Mouse (Mus musculus) thymus, postnatal 4 days (tissue): ENCODE data around the gene Lrrc8b.

ENCODE experiments used
- DNase-seq: peaks from one replicate; pipeline ENCODE4 v3.0.0; 2021

Lrrc8b gene

DNA sequence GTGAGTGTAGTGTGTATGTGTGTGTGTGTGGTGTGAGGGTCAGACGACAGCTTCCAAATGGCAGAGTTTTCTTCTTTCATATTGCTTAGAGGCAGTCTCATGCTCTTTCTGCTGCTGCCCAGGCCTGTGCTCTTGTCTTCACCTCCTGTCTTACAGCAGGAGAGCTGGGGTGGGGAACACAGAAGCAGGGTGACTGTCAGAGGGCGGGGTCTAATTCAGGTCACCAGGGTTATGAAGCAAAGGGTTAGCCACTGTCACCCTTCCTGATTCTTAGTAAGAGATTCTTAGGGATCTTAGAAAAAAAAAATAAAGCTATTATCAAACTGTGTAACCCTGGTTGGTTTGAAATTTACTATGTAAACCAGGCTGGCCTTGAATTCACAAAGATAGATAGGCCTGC is 10.0 kb downstream of the Lrrc8b start:
- DNase-seq, result no peak

DNA sequence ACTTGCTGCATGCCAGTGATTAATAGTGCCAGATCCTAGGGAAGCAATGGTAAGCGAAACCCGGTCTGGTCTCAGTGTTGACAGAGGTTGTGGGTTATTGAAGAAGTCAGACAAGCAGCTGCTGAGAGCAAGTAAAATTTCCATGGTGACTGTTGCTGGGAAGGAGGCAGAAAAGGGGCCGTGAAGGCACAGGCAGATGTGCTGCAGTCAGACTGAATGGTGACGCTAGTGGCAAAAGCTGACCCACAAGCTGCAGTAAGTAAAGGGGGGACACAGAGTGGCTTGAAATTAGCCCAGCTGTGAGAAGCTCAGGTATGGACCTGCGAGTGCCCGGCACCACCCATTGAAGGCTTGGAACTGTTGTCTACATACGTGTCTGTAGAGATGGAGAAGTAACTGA is 11.8 kb downstream of the Lrrc8b start:
- DNase-seq, result no peak

DNA sequence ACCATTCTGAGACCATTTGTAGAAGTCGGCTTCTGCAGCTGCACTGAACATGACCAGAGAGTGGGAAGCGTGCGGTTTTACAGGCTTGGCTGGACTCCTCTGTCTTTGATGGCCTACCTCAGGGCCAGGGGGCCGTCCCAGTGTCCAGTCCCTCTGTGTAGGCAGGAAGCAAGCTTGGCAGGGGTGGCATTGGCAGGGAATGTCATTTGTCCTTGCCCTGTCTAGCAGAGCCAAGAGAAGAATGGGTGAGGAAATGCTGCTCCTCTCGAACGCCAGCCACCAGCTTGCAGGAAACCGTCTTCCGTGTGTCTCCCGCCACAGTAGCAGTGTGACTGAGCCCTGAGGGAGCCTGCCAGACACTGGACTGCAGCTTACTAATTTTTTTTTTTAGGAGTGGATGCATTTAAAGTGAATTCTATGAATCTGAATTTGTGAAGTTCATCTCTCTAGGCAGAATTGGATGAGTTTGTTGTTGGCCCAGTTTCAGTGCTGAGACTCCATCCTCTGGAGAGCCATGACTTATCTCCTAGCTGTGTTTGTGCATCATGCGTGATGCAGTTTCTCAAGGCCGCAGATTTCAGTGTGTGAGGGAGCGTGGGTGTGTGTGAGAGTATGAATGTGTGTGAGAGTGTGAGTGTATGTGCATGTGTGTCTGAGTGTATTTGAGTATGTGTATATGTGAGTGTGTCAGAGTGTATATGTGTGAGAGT is 12.8 kb downstream of the Lrrc8b start:
- peak; percentile 47 for DNase-seq

DNA sequence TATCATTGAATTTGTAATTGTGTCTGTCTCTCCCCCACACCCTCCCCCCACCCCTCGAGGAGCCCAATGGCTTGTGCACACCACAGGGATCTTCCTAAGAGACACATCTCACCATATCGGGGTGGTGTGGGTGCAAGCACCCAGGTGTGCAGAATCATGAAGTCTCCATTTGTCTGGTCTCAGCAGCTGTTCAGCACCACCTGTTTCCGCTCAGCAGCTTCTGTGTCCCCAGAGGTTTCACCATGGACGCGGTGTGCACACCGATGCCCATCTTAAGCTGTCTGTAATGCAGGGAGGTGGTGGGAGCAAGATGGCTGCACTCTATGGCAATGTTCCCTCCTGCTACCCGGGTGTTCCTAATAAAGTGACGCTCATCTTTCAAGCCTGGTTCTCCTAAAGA is 14.6 kb downstream of the Lrrc8b start:
- DNase-seq, result no peak

DNA sequence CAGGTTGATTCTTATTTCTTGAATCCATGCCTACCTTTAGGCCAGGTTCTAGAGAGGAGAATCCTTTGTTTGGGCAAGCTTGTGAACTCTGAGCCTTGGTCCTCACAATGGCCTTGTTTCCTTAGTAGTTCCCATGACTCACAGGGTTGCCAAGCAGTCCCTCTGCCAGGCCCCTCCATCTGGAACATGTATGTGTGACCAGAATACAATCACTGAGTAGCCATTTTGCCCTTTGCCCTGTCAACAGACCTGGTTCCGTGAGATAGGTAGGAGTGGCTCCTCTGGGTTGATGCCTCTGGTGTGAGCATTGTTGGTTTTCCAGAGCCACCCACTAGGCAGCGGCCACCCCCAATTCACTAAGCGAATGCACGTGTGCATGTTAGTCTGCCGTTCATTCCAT is 24.0 kb downstream of the Lrrc8b start:
- no peak for DNase-seq

DNA sequence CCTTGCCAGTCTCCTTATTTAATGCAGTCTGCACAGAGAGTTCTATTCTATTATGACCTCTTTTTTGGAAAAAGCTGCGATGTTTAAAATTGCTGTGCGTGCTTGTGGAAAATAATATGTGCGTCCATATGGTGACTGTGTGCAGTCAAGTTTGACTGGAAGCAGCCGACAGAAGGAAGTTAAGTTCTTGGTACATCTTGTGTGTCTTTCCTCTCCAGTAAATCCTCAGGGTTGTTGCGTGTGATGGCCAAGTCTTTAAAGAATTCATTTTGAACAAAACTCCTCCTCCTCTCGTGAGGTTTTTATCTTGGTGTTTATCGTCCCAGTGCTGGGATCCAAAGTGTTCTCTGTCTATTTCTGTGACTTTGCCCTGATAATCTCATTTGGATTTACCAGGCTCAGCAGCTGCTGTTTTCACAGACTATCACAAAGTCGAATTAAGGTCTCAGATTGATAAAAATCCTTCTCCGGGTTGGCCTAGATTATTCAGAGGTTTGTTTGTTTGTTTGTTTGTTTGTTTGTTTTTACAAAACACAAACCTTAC is 25.5 kb downstream of the Lrrc8b start:
- DNase-seq, result no peak

DNA sequence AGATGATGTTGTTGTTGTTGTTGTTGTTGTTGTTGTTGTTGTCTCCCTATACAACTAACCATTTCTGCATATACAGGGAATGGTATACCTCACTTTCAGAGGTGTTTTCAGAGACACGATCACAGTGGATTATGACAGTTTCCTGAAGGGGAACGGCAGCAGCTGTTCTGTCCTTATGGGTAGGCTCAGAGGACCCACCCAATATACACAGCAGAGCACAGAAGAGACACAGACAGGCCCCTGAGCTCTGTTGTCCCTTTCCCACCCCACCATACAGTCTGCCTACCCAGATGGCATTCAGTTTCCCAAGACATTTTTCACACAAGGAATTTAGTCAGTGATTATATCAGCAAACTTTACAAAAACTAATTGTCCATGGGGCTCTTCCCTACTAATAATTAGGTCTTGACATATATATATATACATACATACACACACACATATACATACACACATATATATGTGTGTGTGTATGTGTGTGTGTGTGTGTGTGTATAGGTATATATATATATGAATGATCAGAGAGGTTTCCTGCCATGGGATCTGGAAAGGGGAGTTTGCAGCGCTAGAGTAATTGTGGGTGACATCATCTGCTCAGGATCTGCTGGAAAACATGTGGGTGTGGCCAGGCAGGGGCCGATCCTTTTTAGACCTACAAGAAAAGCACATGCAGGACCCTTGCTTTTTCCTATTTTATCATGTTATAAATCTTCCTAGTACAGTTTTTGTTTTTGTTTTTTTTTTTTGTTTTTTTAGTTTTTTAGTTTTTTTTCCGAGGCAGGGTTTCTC is 26.8 kb downstream of the Lrrc8b start:
- DNase-seq, result peak; percentile 50

DNA sequence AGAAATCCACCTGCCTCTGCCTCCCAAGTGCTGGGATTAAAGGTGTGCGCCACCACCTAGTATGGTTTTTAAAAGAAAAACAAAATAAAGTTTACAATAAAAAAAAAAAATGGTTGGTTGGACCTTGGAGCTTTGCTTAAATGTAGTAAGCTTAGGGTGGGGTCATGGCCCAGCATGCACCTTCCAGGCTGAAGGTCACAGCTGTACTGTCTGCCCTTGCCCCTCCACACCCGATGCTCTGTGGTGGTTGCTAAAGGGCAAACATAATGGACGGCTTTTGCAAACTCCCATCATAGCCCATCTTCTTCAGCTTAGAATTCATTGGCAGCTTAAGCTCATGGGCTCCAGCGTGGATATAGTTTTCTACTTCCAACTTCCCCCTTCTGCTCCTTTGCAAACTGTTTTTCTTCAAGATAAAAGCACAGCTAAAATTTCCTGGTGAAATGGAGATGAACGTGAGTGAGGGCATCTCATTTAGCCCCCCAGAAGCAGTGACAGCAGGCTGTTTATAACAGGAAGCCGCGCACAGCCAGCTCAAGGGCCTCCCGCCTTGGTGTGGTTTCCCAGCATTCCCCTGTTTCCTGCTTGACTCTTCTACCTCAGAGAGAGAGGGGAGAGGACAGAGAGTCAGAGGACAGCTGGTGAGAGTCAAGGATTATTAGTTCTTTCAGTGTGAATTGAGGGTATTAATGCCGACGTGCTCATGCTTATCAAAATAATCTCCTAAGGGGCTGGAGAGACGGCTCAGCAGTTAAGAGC is 27.7 kb downstream of the Lrrc8b start:
- DNase-seq, result peak; percentile 80

DNA sequence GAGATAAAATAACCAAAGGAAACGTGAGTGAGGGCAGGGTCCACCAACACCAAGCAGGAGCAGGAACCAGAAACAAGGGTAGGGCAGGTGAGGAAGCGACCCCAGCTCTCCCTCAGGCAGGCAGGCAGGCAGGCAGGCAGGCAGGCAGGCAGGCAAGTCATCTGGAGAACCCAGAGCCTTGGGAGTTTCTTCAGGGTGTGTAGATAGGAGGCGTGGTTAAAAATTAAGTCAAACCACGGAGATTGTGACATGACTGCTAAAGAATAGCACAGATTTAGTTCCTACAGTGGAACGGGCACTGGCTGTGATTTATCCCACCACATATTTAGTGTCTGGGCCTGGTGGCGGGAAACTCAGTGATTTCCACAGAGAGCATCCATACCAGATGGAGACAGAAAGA is 30.1 kb downstream of the Lrrc8b start:
- no peak for DNase-seq

DNA sequence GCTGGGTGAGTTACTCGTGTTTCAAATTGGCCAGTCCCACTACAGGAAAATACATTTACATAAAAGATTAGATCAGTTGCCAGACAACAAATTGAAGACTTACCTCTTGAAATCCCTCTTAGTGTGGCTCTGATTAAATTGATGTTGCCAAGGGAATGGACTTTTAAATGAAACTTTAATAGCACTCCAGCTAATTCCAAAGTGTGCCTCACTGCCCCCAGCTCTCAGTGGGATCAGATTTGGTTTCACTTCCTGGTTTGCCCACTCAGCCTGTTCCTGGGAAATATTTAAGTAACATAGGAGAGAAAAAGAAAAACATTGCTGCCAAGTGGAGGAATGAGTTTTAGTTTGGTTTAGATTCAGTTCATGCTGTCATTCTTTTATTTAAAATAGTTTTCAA is 38.5 kb downstream of the Lrrc8b start:
- no peak for DNase-seq

DNA sequence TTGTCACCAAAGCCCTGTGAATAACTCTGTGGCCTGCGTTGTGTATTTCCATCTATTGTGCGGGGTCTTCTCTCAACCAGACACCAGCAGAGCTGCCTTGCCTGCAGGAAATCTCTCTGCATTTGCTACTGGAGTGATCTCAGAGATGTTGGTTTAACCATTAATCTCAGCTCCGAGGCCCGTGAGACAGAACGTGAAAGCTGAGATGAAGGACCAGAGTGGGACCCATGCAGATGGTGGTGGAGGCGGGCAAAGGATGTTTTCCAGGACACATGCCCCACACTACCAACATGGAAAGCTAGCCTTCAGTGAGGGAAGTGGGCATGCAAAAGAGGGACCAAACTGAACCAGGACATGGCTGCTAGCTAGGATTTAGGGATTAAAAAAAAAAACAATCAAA is 43.5 kb downstream of the Lrrc8b start:
- no peak for DNase-seq

DNA sequence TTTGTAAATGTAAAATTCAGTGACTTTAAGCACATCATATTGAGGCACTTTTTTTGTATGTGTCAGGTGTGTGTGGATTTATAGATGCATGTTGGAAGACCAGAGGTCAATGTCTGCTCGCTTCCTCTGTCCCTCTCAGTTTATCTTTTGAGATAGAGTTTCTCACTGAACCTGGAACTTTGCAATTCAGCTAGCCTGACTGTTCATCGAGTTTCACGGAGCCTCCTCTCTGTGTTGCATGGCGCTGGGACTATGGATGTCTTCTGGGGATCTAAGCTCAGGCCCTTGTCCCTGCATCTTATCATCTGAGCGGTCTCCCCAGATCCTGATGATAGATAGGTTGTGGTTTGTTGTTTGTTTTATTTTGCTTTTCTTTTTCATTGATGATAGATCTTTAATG is 45.0 kb downstream of the Lrrc8b start:
- DNase-seq, result no peak

DNA sequence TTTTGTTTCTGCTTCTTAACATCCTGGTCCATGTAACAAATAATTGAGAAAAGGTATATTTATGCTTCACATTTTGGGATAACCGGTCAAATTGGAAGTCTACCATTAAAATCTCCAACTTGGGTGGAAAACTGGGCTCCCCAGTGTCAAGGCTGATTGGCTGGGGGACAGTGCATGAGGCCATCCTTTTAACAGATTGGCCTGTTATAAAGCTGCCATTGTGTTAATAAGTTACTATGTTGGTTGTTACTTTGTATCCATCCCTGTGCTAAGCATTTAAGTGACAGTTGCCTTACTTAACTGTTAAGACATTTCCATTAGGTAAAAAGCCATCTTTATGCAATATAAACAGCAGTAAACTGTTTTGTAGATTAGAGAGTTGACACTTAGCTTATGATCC is 45.5 kb downstream of the Lrrc8b start:
- no peak for DNase-seq

DNA sequence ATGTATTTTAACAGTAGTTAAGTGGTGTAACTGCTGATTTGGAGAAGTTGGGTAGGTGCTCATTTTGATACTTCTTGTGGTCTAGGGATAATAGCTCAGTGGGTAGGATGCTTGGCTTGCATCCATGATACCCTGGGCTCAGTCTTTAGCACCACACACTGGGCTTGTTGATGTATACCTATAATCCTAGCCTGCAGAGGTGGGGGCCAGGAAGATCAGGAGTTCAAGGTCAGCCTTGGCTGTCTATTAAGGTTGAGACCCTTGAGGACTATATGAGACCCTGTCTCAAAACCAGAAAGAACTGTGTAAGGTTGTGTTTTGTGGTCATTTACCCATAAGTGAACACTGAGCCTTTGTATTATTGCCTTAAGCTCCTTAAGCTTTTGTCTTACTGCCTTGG is 49.1 kb downstream of the Lrrc8b start:
- no peak for DNase-seq

DNA sequence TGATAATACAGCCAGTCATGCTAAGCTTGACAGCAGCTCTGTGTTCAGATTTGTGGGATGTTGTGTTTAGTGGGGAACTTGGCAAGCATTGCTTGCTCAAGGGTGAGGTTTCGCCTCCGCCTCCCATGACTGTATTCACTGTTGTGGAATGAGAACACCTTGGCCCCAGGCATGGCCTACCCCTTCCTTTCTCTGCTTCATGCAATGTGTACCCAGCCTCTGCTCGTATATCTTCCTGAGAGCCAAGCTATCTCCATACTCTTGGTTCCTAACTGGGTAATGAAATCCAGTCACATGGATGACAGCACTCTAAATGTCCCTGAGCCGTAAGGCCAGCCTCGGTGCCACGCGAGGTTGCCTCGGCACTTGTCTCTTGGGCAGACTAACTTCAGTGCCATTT is 50.0 kb downstream of the Lrrc8b start:
- DNase-seq, result no peak

DNA sequence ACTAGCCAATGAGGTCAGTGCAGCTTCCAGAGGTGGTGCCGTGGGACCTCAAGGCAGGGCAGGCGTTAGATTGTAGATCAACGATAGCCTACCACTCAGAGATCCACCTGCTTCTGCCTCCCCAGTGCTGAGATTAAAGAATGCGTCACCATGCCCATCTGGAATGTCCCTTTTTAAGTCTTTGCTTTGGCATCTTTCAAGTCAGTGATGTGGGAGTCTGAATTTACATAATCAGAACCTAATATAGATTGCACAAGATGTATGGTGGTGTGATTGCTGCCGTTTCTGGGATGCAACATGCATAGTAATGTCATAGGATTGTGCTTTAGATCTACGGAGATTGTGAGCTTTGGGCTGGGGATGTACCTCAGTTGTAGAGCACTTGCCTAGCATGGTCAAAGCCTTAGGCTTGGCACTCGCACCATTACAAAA is 50.9 kb downstream of the Lrrc8b start:
- no peak for DNase-seq

DNA sequence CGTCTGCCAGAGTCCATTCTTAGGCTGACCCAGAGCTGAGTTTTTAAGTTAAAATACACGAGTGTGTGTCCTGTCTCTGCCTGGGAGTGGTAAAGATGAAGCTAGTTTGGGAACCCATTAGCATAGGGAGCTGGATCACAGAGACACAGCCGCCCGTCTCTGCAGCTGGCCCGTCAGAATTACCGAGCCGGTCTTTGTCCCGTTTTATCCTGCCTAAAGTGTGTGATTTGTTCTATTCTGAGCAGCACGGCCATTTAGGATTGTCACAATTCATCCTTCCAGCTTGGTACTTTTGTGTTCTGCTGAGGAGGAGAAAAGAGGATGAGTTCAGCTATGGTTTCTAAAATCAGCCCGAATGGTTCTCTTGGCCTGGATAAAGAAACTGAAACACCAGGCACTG is 51.7 kb downstream of the Lrrc8b start:
- no peak for DNase-seq

DNA sequence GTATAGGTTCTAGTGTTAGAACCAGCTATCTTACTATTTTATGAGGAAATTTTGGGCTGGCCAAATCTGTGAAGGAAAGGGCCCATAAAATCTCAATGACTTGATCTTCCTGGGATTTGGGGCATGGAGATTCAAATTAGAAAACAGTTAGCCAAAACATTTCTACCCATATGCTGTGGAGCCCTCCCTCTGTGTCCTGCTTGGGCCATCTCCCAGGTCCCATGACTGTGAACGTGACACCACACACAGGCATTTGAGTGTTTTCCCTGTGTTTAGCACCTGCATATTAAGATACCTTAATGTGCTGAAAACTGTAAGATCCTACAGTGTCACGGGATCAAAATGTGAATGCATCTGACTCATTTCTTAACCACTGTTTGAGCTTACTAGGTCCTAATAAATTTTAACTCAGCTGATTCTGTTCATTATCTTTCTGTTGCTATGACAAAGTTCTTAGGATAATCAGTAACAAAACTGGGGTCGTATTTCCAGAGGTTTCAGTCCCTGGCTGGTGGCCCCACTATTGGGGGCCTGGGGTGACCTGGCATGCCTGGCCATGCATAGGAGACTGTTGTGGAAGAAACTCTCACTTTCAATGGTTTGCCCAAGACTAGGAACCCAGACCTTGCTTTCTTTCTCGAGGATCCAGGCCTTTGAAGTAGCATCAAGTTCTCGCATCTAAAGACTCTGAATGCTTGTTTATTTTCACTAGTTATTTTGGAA is 57.6 kb downstream of the Lrrc8b start:
- DNase-seq, result no peak

DNA sequence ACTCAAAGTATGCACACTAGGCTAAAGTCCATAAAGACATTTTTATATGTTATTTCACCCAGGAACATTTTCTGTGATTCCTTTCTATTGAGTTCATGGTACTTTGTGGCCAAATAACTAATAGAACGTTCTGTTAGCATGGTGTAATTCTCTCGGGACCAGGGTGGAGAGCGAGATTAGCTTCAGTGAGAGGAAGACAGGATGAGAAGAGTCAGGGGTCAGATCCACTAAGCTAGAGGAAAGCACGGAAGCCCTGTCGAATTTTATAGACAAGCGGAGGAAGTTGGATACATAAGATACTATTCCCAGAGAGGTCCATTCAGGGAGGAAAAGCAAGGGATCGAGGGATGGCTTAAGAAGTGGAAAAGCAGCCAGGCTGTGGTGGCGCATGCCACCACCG is 62.0 kb downstream of the Lrrc8b start:
- no peak for DNase-seq

DNA sequence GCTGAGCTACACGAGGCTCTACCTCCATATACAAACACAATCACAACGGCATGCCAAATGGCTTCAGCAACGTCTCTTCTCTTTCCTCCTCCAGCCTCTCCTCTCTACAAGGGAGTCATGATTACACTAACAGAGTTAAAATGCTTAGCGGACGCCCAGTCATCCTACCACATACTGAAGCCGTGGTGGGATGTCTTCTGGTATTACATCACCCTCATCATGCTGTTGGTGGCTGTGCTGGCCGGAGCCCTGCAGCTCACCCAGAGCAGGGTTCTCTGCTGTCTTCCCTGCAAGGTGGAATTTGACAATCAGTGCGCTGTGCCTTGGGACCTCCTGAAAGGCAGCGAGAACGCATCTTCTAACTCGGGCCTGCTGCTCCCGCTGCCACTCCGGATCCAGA is 64.1 kb downstream of the Lrrc8b start:
- DNase-seq, result no peak

DNA sequence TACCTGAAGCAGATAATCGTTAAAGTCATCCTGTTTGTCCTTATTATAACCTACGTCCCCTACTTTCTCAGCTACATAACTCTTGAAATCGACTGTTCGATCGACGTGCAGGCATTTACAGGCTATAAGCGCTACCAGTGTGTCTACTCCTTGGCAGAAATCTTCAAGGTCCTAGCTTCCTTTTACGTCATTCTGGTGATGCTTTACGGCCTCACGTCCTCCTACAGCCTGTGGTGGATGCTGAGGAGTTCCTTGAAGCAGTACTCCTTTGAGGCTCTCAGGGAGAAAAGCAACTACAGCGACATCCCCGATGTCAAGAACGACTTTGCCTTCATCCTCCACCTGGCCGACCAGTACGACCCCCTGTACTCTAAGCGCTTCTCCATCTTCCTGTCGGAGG is 65.0 kb downstream of the Lrrc8b start:
- no peak for DNase-seq

DNA sequence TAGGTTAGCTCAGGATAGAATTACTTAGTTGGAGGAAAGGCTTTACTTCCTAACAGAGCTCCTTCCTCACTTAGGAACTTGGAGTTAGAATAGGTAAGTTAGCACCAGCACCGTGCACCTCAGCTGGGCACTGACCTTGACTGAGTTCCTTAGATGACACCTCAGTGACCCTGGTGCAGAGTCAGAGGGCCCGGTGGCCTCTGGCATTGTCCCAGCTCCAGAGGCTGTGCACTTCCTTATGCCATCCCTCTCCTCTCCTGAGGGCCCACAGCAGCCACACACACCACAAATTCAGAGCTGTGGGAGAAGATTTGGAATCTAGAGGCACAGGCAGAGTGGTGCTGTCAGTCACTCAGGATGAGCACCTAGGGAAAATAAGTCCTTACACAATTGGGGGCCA is 68.1 kb downstream of the Lrrc8b start:
- peak; percentile 6 for DNase-seq

DNA sequence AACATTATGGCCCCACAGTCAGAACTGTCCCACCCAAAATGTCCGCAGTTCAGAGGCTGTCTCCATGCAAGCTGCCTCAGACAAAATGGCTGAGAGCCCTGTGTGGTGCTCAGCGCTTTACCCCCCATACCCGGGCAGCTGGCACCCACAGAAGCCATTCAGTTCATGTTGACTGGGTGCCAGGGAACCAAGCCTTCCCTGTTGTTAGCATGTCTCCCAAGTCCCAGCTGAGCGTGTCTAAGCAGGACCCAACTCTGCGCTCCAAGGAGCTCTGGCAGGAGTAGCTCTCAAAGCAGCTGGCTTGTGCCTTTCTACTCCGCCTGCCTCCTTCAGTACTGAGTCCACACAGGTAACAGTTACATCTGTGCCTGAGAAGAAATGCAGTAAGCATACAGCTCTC is 68.7 kb downstream of the Lrrc8b start:
- DNase-seq, result peak; percentile 5
